Comparison of ENCODE assay signal across 23 mouse cellular contexts in the genomic region with DNA sequence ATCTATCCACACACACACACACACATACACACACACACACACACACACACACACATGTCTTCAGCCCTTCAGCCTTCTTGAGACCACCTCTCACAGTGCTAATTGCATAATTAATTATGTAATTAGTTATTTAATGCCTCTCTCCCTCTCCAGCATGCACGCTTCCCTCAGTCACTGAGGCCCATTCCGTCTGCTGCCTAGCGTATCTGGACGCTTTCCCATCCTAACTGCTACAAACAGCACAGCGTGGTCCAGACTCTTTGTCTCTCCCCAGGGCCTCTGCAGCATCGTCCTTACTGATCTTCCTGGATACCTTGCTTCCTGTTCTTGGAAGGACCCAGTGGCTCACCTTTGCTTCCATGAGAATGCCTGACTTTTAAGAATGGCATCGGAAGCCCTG.
"Had no signal": no experiment of that assay in that cellular context is flagged by ENCODE, and none has a peak within 500 bp of the region (broad histone marks: within the 10 kb centered on the region; RNA-seq: fewer than 3 reads in every experiment).

No protein-coding gene starts in this region.

- H3K36me3 ChIP-seq: limb, embryonic 10.5 days; limb, embryonic 13.5 days; liver, embryonic 12.5 days; liver, embryonic 15.5 days; lung, embryonic 15.5 days; neural tube, embryonic 12.5 days; neural tube, embryonic 15.5 days had no signal

- DNase-seq: kidney, adult 9 months; kidney, postnatal 14 days; kidney, postnatal 4 days; liver; lung, adult 18-20 months; lung, postnatal 10 days; lung, postnatal 36 days; midbrain, embryonic 14.5 days; right cerebral cortex, adult 18-20 months; right cerebral cortex, postnatal 14 days; right cerebral cortex, postnatal 4 days; thymus, adult 2 months; thymus, postnatal 25 days had no signal

- H3K27me3 ChIP-seq: limb, embryonic 13.5 days; liver, embryonic 12.5 days; liver, embryonic 15.5 days; lung, embryonic 15.5 days; neural tube, embryonic 12.5 days; neural tube, embryonic 15.5 days had no signal

- H3K4me2 ChIP-seq: limb, embryonic 13.5 days; liver, embryonic 12.5 days; liver, embryonic 15.5 days; lung, embryonic 15.5 days; midbrain, embryonic 11.5 days; neural tube, embryonic 12.5 days; neural tube, embryonic 15.5 days had no signal

- H3K4me1 ChIP-seq: liver, embryonic 12.5 days; liver, embryonic 15.5 days; megakaryocyte, embryonic 14.5 days; neural tube, embryonic 12.5 days had no signal

- ATAC-seq: liver, embryonic 12.5 days had no signal

- H3K9ac ChIP-seq: limb, embryonic 13.5 days; liver, embryonic 12.5 days; liver, embryonic 15.5 days; lung, embryonic 15.5 days; neural tube, embryonic 12.5 days; neural tube, embryonic 15.5 days had no signal

- H3K4me3 ChIP-seq: limb, embryonic 10.5 days; limb, embryonic 13.5 days; liver, embryonic 12.5 days; liver, embryonic 15.5 days; lung, embryonic 15.5 days; megakaryocyte, embryonic 14.5 days; neural tube, embryonic 12.5 days; neural tube, embryonic 15.5 days had no signal

- H3K27ac ChIP-seq: limb, embryonic 10.5 days; limb, embryonic 13.5 days; liver, embryonic 12.5 days; liver, embryonic 15.5 days; lung, embryonic 15.5 days; neural tube, embryonic 12.5 days; neural tube, embryonic 15.5 days; stomach, postnatal 0 days had no signal

- H3K9me3 ChIP-seq: limb, embryonic 10.5 days; limb, embryonic 13.5 days; liver, embryonic 12.5 days; liver, embryonic 15.5 days; lung, embryonic 15.5 days; megakaryocyte, embryonic 14.5 days; neural tube, embryonic 12.5 days; neural tube, embryonic 15.5 days had no signal
